Mouse (Mus musculus) heart, postnatal 0 days (tissue): Measurements from ENCODE around the gene Bfsp2.

Experiments
- CTCF ChIP-seq: IDR thresholded peaks from 2 replicates; pipeline ENCODE4 v1.5.1; 2016; ENCODE audit warnings: antibody characterized with exemption, control low read depth, low read depth
- EP300 ChIP-seq: IDR thresholded peaks from 2 replicates; pipeline ENCODE4 v1.6.1; 2016; ENCODE audit warnings: antibody characterized with exemption, low read depth

DNA sequence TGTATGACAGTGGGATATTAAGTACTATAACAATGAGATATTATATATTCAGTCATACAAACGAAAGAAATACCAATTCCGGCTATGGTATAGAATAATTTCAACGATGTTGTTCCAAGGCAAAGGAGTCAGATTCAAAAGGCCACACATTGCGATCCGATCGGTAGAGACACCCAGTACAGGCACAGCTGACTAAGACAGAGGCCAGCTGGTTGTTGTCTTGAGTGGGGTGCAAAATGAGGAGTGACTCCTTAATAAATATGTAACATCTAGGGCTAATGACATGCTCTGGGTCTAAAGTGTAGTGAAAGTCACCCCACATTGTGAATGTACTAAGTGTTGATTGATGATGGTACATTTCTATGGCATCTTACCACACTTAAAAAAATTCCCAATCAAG lies 91.0 kb downstream of the Bfsp2 start:
- TF ChIP-seq CTCF = no peak
- TF ChIP-seq EP300 = no peak
